Mouse (Mus musculus) kidney, postnatal 0 days (tissue): ENCODE measurements around the gene Uvrag. TPM values are rescaled to one million over a fixed set of nuclear protein-coding genes. Genes with fewer than 3 reads are reported as not detected.

Experiments
- ATAC-seq: fragments of 200-750 bp; cut with Nextera tagmentation; replicated peaks from 2 replicates; pipeline ENCODE4 v1.8.0; 2017; ENCODE audit warnings: low read depth, moderate number of reproducible peaks, moderate TSS enrichment, moderate library complexity; ENCODE audit not compliant: low FRiP score
- DNase-seq: peaks from one replicate; pipeline ENCODE4 v3.0.0-alpha.2; 2016; ENCODE audit warnings: low spot score
- H3K27ac ChIP-seq: fragments of 300-500 bp; sonication (generic); 2 replicates; pipeline ENCODE4 v1.5.1; 2014; ENCODE audit warnings: mild to moderate bottlenecking
- H3K27me3 ChIP-seq: fragments of 300-500 bp; sonication (generic); 2 replicates; pipeline ENCODE4 v1.6.1; 2014; ENCODE audit warnings: low read length, mixed read lengths; ENCODE audit not compliant: insufficient read depth
- H3K36me3 ChIP-seq: fragments of 300-500 bp; sonication (generic); 2 replicates; pipeline ENCODE4 v1.6.1; 2014; ENCODE audit warnings: low read length, mixed read lengths; ENCODE audit not compliant: insufficient read depth
- H3K4me1 ChIP-seq: fragments of 300-500 bp; sonication (generic); replicated peaks from 2 replicates; pipeline ENCODE4 v1.6.1; 2014; ENCODE audit warnings: antibody characterized with exemption, low read length, mixed read lengths; ENCODE audit not compliant: insufficient read depth
- H3K4me2 ChIP-seq: fragments of 300-500 bp; sonication (generic); 2 replicates; pipeline ENCODE4 v1.6.1; 2014; ENCODE audit warnings: mild to moderate bottlenecking, low read length, moderate library complexity, mixed read lengths
- H3K4me3 ChIP-seq: fragments of 300-500 bp; sonication (generic); replicated peaks from 2 replicates; pipeline ENCODE4 v1.5.1; 2014; ENCODE audit warnings: low read depth, low read length
- H3K9ac ChIP-seq: fragments of 300-500 bp; sonication (generic); 2 replicates; pipeline ENCODE4 v1.6.1; 2014; ENCODE audit warnings: low read depth, low read length
- H3K9me3 ChIP-seq: fragments of 300-500 bp; sonication (generic); replicated peaks from 2 replicates; pipeline ENCODE4 v1.6.1; 2016; ENCODE audit warnings: low read length, inconsistent platforms, mixed read lengths
- CTCF ChIP-seq: IDR thresholded peaks from 2 replicates; pipeline ENCODE4 v1.5.1; 2016; ENCODE audit warnings: antibody characterized with exemption, low read depth, mild to moderate bottlenecking, moderate library complexity
- WGBS: fragments of 180-500 bp; shearing (Covaris S2); extraction: QIAGEN DNeasy Blood & Tissue Kit; methylation state at CpG from one replicate; pipeline ENCODE4 v1.1.7; 2014; 5-methylcytosine and 5-hydroxymethylcytosine counted together
- polyA plus RNA-seq: library from polyadenylated mRNA; unstranded; fragments of >200 nt; fragmentation: Nextera tagmentation; extraction: Ambion mirVana; gene quantifications from 2 replicates; pipeline ENCODE4 v1.2.1, GENCODE M21; 2015

Uvrag gene
- polyA plus RNA-seq, 1 experiment from 2014 or later = 19.0 TPM

DNA sequence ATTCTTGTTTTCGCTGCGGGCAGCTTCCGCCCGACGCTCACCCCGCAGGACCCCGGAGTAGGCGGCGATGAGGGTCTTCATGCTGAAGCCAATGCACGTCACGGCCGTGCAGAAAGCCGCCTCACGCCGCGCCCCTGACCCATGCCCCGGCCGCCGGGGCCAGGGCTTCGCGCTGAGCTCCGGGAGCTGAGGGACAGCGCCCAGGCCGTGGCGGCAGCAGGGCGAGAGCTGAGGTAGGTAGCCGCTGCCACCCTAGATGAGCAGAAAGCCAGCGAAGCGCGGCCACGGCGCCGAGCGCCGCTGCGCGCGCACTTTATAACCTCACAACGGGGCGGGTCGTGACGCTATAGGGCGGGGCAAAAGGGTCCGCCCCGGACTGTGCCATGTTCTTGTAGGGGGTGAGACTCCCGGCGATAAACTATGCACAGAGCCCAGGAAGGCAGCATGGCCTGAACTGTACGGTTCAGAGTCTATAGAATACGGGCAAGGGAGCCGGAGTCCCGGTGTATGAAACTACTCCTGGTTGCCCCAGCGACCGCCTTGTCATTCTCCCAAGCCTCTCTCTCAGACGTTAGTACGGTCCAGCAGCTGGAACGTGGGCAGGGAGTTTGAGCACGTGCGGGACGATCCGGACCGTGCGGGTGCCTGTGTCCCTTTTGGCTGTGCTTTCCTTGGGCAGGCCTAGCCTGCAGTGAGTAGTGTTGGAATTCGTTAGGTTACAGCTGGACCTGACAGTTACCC, 41.7 kb upstream of the Uvrag start, which contains the start of gene Dgat2:
Gene Dgat2, minus strand, starts transcription at position 288 of the 741 bp plus-strand sequence.
- Histone ChIP-seq H3K4me3 (peak within 1 kb of the TSS; percentile 66), H3K27me3 (no peaks in the 10 kb centered on the region), H3K9ac (peak within 1 kb of the TSS; percentile 71), H3K4me1 (peaks cover 6% of the 10 kb centered on the region; the same call in 1 of the 2 replicates), H3K4me2 (peak within 1 kb of the TSS; percentile 96), H3K36me3 (no peaks in the 10 kb centered on the region), H3K27ac (peak within 1 kb of the TSS; percentile 84), H3K9me3 (no peaks in the 10 kb centered on the region)
- under 1% methylated on average over 62 of the region's 63 CpGs for WGBS
- DNase-seq = peak; percentile 94
- no peak for TF ChIP-seq CTCF
- ATAC-seq = peak; percentile 95

DNA sequence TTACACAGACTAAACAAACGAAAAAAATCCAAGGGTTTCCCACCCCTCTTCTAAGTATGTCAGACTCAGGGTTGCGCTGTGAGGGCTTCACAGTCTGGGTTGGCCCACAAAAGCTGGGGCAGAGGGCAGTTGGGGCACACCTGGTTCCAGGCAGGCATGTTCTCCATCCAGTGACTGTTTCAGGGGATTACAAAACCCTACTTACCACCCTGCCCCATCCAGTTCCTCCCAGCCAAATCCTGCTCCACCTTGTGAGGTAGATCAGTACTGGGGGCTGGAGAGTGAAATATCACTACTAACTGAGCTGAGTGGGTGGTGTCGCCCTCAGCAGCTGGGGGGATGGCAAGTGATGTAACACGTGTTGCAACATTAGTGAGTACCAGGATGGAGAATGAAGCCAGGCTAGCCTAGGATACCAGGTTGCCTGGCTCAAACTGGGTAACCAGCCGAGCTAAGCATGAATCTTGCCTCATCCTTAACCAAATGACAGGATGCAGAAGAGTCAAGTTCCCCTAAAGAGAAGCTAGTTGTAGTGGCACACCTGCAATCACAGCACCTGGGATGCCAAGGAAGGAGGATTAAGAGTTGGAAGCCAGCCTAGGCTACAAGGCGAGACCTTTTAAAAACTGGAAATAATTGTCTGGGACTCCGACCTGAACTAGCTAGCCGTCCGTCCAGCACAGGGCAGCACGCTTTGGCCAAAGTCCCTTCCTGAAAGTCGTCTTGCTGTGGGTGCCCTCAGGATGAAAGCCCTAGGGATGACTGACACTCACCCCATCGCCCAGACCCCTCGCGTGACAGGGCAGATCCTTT, 40.9 kb upstream of the Uvrag start:
- Histone ChIP-seq H3K4me3 (peak overlapping the region; percentile 66), H3K9ac (peak overlapping the region; percentile 71), H3K36me3 (no peaks in the 10 kb centered on the region), H3K4me1 (peaks cover 6% of the 10 kb centered on the region; the same call in 1 of the 2 replicates), H3K9me3 (no peaks in the 10 kb centered on the region), H3K4me2 (peak overlapping the region; percentile 96), H3K27me3 (no peaks in the 10 kb centered on the region), H3K27ac (peak overlapping the region; percentile 84; the same call in 1 of the 2 replicates)
- DNase-seq (peak; percentile 43), ATAC-seq (peak; percentile 18; the same call in 1 of the 2 replicates)
- TF ChIP-seq CTCF = no peak
- 21% methylated on average over 14 of the region's 14 CpGs for WGBS

DNA sequence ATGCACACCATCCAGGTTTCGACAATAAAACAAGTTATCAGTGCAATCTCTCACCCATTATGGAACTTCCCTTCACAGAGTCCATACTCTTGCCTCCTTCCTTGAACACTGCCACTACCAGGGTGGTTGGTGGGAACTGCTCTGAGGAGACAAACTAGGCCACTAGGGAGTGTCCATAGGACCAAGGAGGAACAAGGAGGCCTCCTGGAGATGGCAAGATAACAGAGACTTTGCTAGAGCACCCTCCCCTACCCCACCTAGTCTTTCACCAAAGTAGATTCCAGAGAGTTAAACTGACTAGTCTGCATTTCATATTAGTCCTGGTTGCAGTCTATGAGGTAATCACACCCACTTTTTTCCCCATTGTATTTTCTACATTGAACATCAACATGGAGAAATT, 39.2 kb upstream of the Uvrag start:
- no peak overlapping the region for H3K4me2 ChIP-seq
- WGBS = 42% methylated on average over 1 of the region's 1 CpGs

DNA sequence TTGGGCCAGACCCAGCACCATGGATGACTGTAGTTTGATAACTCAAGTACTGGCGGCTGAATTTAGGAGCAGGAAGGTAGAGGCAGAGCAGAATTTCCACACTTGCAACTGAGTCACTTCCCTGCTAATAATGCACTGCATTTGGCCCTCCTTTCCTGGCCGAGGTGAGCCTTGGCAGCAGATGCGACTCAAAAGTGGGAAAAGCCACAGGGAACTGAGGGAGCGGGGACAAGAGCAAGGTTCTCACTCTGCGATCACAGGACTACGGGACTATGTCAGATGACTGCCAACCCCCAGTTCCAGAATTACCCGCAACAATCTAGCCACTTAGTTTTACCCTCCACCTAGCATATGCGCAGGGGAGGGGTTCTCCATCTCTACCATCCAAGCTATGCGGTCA, 38.3 kb upstream of the Uvrag start:
- Histone ChIP-seq H3K36me3 (no peaks in the 10 kb centered on the region), H3K27ac (no peak overlapping the region), H3K27me3 (no peaks in the 10 kb centered on the region), H3K4me3 (no peak overlapping the region), H3K4me2 (no peak overlapping the region), H3K4me1 (peaks cover 6% of the 10 kb centered on the region; the same call in 1 of the 2 replicates), H3K9me3 (no peaks in the 10 kb centered on the region), H3K9ac (no peak overlapping the region)
- ATAC-seq (no peak), DNase-seq (no peak)
- 91% methylated on average over 9 of the region's 9 CpGs for WGBS
- TF ChIP-seq CTCF = no peak

More for the DNA sequence above, 39.2 kb upstream of the Uvrag start:
- no peak overlapping the region for H3K27ac ChIP-seq
- no peaks in the 10 kb centered on the region for H3K27me3 ChIP-seq
- no peaks in the 10 kb centered on the region for H3K36me3 ChIP-seq
- ATAC-seq = no peak
- DNase-seq = no peak
- no peaks in the 10 kb centered on the region for H3K9me3 ChIP-seq
- TF ChIP-seq CTCF = 0 out of 2 replicates have a peak, but pooled peaks have one; percentile 6
- H3K9ac ChIP-seq = no peak overlapping the region
- no peak overlapping the region for H3K4me3 ChIP-seq
- H3K4me1 ChIP-seq = peaks cover 6% of the 10 kb centered on the region; the same call in 1 of the 2 replicates

- ATAC-seq = no peak
- no peak for TF ChIP-seq CTCF
- H3K27ac ChIP-seq = no peak overlapping the region
- H3K4me1 ChIP-seq = peaks cover 6% of the 10 kb centered on the region; the same call in 1 of the 2 replicates
- H3K27me3 ChIP-seq = no peaks in the 10 kb centered on the region
- no peak overlapping the region for H3K4me3 ChIP-seq
- DNase-seq = no peak
- 91% methylated on average over 5 of the region's 5 CpGs for WGBS
- no peaks in the 10 kb centered on the region for H3K9me3 ChIP-seq
- H3K9ac ChIP-seq = no peak overlapping the region
- H3K4me2 ChIP-seq = no peak overlapping the region
- no peaks in the 10 kb centered on the region for H3K36me3 ChIP-seq
Measured at GRCm38 (mm10) chr7:99177386-99177785, 36.4 kb upstream of the Uvrag start.

GRCm38 (mm10) chr7:99175666-99176065, 34.7 kb upstream of the Uvrag start:
- Histone ChIP-seq H3K9ac (no peak overlapping the region), H3K9me3 (no peaks in the 10 kb centered on the region), H3K4me2 (no peak overlapping the region), H3K27me3 (no peaks in the 10 kb centered on the region), H3K36me3 (no peaks in the 10 kb centered on the region), H3K27ac (no peak overlapping the region), H3K4me1 (no peaks in the 10 kb centered on the region; the same call in 1 of the 2 replicates), H3K4me3 (no peak overlapping the region)
- 87% methylated on average over 9 of the region's 9 CpGs for WGBS
- TF ChIP-seq CTCF = no peak
- DNase-seq (no peak), ATAC-seq (no peak)
